Mouse (Mus musculus) ES-E14 (cell line): ENCODE results near the gene Gata3.

Experiments
- HCFC1 ChIP-seq: IDR thresholded peaks from 2 replicates; pipeline ENCODE4 v1.6.1; 2012; ENCODE audit warnings: low read length, inconsistent platforms, borderline replicate concordance; ENCODE audit not compliant: insufficient read depth
- MAFK ChIP-seq: IDR thresholded peaks from 2 replicates; pipeline ENCODE4 v1.6.1; 2014; ENCODE audit warnings: mild to moderate bottlenecking, low read depth, low read length, inconsistent platforms; ENCODE audit not compliant: insufficient read depth
- ZC3H11A ChIP-seq: IDR thresholded peaks from 2 replicates; pipeline ENCODE4 v1.6.1; 2012; ENCODE audit warnings: low read depth, mild to moderate bottlenecking, inconsistent platforms, low read length, borderline replicate concordance
- ZNF384 ChIP-seq: IDR thresholded peaks from 2 replicates; pipeline ENCODE4 v1.6.1; 2012; ENCODE audit warnings: low read depth, low read length, inconsistent platforms

DNA sequence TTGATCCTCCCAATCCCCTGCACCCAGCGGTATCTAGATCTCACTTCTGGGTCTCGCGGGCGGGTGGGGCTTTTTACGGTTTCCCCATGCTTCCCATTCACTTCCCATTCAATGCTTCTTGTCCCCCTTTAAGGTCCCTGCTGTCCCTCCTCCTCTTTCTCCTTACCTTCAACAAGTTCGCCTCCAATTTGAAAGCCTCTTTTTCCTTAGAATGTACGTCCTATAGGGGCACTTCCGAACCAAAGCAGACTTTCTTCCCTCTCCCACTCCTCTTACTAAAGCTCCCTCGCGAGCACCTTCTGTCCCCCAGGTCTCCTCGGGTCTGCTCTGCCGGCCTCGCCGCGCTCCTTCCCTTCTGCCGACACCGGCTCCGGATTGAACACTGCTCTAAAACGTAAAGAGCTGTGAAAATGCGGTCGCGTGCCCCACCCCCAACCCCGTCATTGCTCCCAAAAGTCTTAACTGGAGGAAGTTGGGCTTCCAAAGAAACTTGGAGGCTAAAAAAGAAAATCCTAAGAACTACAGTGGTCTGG, at the start of gene Gata3:
- TF ChIP-seq MAFK (no peak), HCFC1 (no peak), ZNF384 (no peak), ZC3H11A (no peak)
